Mouse (Mus musculus) kidney, adult 2 months (tissue): ENCODE measurements around the gene Mrpl4.

ENCODE experiments used
- CTCF ChIP-seq: fragments of 200-500 bp; conservative IDR thresholded peaks from 2 replicates; pipeline ENCODE4 v1.5.1; 2011; ENCODE audit warnings: low read depth, mild to moderate bottlenecking, control low read depth, low read length, moderate library complexity, mixed read lengths; ENCODE audit not compliant: insufficient read depth, insufficient read length
- POLR2A ChIP-seq: fragments of 200-500 bp; IDR thresholded peaks from one replicate; pipeline ENCODE4 v1.6.1; 2011; ENCODE audit warnings: low read depth, low read length, control low read depth

- TF ChIP-seq CTCF (no peak), POLR2A (no peak)
Measured at GRCm38 (mm10) chr9:20997065-20997464, 5.5 kb upstream of the Mrpl4 start.
